Mouse (Mus musculus) erythroblast, embryonic 14.5 days (primary cell): ENCODE results near the gene Ifnar2.

ENCODE experiments used
- GATA1 ChIP-seq: IDR thresholded peaks from 2 replicates; pipeline ENCODE4 v1.6.1; 2012; ENCODE audit warnings: low read length, inconsistent platforms, mixed read lengths
- TAL1 ChIP-seq: IDR thresholded peaks from 3 replicates; pipeline ENCODE4 v1.6.1; 2012; ENCODE audit warnings: low read length, inconsistent platforms, mixed read lengths

DNA sequence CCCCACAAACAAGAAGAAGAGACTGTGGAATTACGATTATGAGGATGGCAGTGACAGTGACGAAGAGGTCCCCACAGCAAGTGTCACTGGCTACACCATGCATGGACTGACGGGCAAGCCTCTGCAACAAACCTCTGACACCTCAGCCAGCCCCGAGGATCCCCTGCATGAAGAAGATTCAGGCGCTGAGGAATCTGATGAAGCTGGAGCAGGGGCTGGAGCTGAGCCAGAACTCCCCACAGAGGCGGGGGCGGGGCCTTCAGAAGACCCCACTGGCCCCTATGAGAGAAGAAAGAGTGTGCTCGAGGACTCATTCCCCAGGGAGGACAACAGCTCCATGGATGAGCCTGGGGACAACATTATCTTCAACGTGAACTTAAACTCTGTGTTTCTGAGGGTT, 31.2 kb downstream of the Ifnar2 start:
- TF ChIP-seq GATA1 (no peak), TAL1 (no peak)
